ENCODE assay signal across 18 mouse cellular contexts in the genomic region with DNA sequence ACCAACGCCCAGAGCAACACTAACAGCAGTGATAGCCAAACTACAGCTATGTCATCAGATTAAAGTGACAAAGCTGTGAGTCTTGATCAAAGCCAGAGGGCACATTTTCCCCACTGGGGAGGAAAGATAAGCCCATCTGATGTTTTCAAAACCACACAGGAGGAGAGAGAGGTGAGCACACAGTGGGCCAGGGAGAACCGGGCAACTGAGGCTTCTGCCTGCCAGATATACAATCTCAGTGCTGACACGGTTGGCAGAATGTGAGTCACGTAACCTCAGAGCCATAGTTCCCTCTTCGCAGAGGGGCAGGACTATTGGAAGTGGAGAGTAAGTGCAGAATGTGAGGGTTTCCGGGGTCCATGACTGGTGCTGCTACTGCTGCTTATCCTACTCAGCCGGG. TPM values are rescaled to one million over a fixed set of nuclear protein-coding genes. Genes with fewer than 3 reads are reported as not detected.
DNase-seq lines count a peak whose midpoint lies in the region; ATAC-seq and TF ChIP-seq lines count a peak whose summit lies in the region.
"Had no signal": no experiment of that assay in that cellular context is flagged by ENCODE, and none has a peak within 500 bp of the region (broad histone marks: within the 10 kb centered on the region; RNA-seq: fewer than 3 reads in every experiment).

No protein-coding gene starts in this region.

- H3K9me3 ChIP-seq in heart, embryonic 13.5 days = no peaks in the 10 kb centered on the region
- H3K9me3 ChIP-seq: forebrain, embryonic 15.5 days; heart, embryonic 15.5 days; midbrain, embryonic 12.5 days had no signal

- TF ChIP-seq CTCF in lung, adult 2 months (IDR thresholded peaks at IDR 0.05; ENCODE audit: insufficient read depth, low read length) = no peak

- no peak for TF ChIP-seq POLR2A in lung, adult 2 months (IDR thresholded peaks at IDR 0.05; ENCODE audit: borderline replicate concordance, extremely low read depth, low read depth, low read length)

- no peaks in the 10 kb centered on the region for H3K27me3 ChIP-seq in heart, embryonic 13.5 days (replicated peaks)
- H3K27me3 ChIP-seq: forebrain, embryonic 15.5 days; heart, embryonic 15.5 days; midbrain, embryonic 12.5 days had no signal

- intact Hi-C loops in left cerebral cortex, postnatal 4 days (cut with DNase I) = no loop called here

- H3K4me3 ChIP-seq in heart, embryonic 13.5 days = no peak overlapping the region
- H3K4me3 ChIP-seq in lung, adult 2 months (replicated peaks; ENCODE audit: extremely low read depth, low read depth, low read length) = no peak overlapping the region
- H3K4me3 ChIP-seq: erythroblast, embryonic 14.5 days; forebrain, embryonic 15.5 days; heart, embryonic 15.5 days; midbrain, embryonic 12.5 days had no signal

- H3K36me3 ChIP-seq in heart, embryonic 13.5 days = no peaks in the 10 kb centered on the region
- H3K36me3 ChIP-seq: forebrain, embryonic 15.5 days; heart, embryonic 15.5 days; midbrain, embryonic 12.5 days had no signal

- peaks cover 18% of the 10 kb centered on the region for H3K4me1 ChIP-seq in heart, embryonic 13.5 days
- no peaks in the 10 kb centered on the region for H3K4me1 ChIP-seq in lung, adult 2 months (ENCODE audit: control insufficient read depth, insufficient read depth, low read length)
- H3K4me1 ChIP-seq: forebrain, embryonic 15.5 days had no signal

- peak overlapping the region; percentile 34 for H3K9ac ChIP-seq in heart, embryonic 13.5 days
- H3K9ac ChIP-seq: forebrain, embryonic 15.5 days; heart, embryonic 15.5 days; midbrain, embryonic 12.5 days had no signal

- H3K27ac ChIP-seq in heart, embryonic 13.5 days (replicated peaks) = no peak overlapping the region
- H3K27ac ChIP-seq: forebrain, embryonic 15.5 days; heart, embryonic 15.5 days; midbrain, embryonic 12.5 days had no signal

- no peak for ATAC-seq in heart, embryonic 13.5 days (ENCODE audit: extremely low read depth, insufficient number of reproducible peaks, low FRiP score, low TSS enrichment)
- peak; percentile 71 for ATAC-seq in megakaryocyte progenitor cell, adult 5-6 weeks (replicated peaks; ENCODE audit: poor library complexity)
- ATAC-seq: forebrain, embryonic 15.5 days had no signal

- 2% methylated on average over 7 of the region's 7 CpGs for WGBS in heart, embryonic 13.5 days
- WGBS in lung, adult 2 months = 8% methylated on average over 7 of the region's 7 CpGs

- peak overlapping the region; percentile 27 for H3K4me2 ChIP-seq in heart, embryonic 13.5 days
- H3K4me2 ChIP-seq: forebrain, embryonic 15.5 days; heart, embryonic 15.5 days; midbrain, embryonic 12.5 days had no signal

- no peak for DNase-seq in heart, adult 9 months (ENCODE audit: low spot score in 2 of 2)
- DNase-seq in lung, postnatal 36 days = peak; percentile 9
- DNase-seq in lung, adult 2 months = no peak
- DNase-seq in NIH3T3 (ENCODE audit: low read depth) = peak; percentile 1
- DNase-seq in left cerebral cortex, postnatal 4 days = no peak
- DNase-seq in retina, embryonic 14.5 days (ENCODE audit: low spot score) = no peak
- DNase-seq: adrenal gland, adult 8-10 months; cerebellum, adult 18-20 months; kidney, adult 2 months; kidney, postnatal 4 days; lung, postnatal 10 days; thymus, postnatal 4 days had no signal

RNA-seq across cellular contexts. Expression of a gene that starts 24.7 kb away (rescaled TPM):
- polyA plus RNA-seq in heart, embryonic 13.5 days (2015; fragmentation: Nextera tagmentation; extraction: Ambion mirVana) = 89.8 and 95.2 TPM in 2 replicates
- polyA plus RNA-seq in lung, adult 2 months (2012; rRNA removed) = 27.3 and 47.8 TPM in 2 replicates
- total RNA-seq in megakaryocyte progenitor cell, adult 5-6 weeks (2015) = 1.1 and 3.4 TPM in 2 replicates
- total RNA-seq in megakaryocyte progenitor cell, adult 5-6 weeks (2017) = 1.2 and 2.1 TPM in 2 replicates
- 1 to 10 TPM; 2.4 to 2.7 TPM for total RNA-seq in left cerebral cortex, postnatal 4 days (2021)

Comparison
In these comparisons a context has a peak if more than half of its experiments do, and no peak if none do; other contexts are left out.
1. DNase-seq: peak in lung, postnatal 36 days (single experiment) and NIH3T3 (single experiment); none in heart, adult 9 months (0 of 2), lung, adult 2 months (single experiment), left cerebral cortex, postnatal 4 days (single experiment) and retina, embryonic 14.5 days (single experiment).